Mouse (Mus musculus) hindbrain, postnatal 0 days (tissue): Measurements from ENCODE around the gene Alpk1. TPM values are rescaled to one million over a fixed set of nuclear protein-coding genes. Genes with fewer than 3 reads are reported as not detected.

ENCODE experiments used
- ATAC-seq: fragments of 200-750 bp; cut with Nextera tagmentation; 2 replicates; pipeline ENCODE4 v1.8.0; 2017; ENCODE audit warnings: mild to moderate bottlenecking, moderate TSS enrichment, moderate library complexity
- DNase-seq: peaks from one replicate; pipeline ENCODE4 v3.0.0-alpha.2; 2015; ENCODE audit warnings: low spot score
- H3K27ac ChIP-seq: fragments of 300-500 bp; sonication (generic); 2 replicates; pipeline ENCODE4 v1.5.1; 2014; ENCODE audit warnings: mild to moderate bottlenecking
- H3K27me3 ChIP-seq: fragments of 300-500 bp; sonication (generic); 2 replicates; pipeline ENCODE4 v1.6.1; 2014; ENCODE audit warnings: low read length, mixed read lengths; ENCODE audit not compliant: insufficient read depth
- H3K36me3 ChIP-seq: fragments of 300-500 bp; sonication (generic); 2 replicates; pipeline ENCODE4 v1.6.1; 2014; ENCODE audit warnings: low read length, mixed read lengths; ENCODE audit not compliant: insufficient read depth
- H3K4me1 ChIP-seq: fragments of 300-500 bp; sonication (generic); 2 replicates; pipeline ENCODE4 v1.6.1; 2014; ENCODE audit warnings: antibody characterized with exemption, low read length, mixed read lengths; ENCODE audit not compliant: insufficient read depth
- H3K4me2 ChIP-seq: fragments of 300-500 bp; sonication (generic); 2 replicates; pipeline ENCODE4 v1.6.1; 2014; ENCODE audit warnings: low read depth, mild to moderate bottlenecking, low read length, moderate library complexity, mixed read lengths
- H3K4me3 ChIP-seq: fragments of 300-500 bp; sonication (generic); 2 replicates; pipeline ENCODE4 v1.5.1; 2014; ENCODE audit warnings: low read length
- H3K9ac ChIP-seq: fragments of 300-500 bp; sonication (generic); replicated peaks from 2 replicates; pipeline ENCODE4 v1.6.1; 2014; ENCODE audit warnings: mild to moderate bottlenecking, low read length, moderate library complexity, mixed read lengths
- H3K9me3 ChIP-seq: fragments of 300-500 bp; sonication (generic); 2 replicates; pipeline ENCODE4 v1.6.1; 2016; ENCODE audit warnings: low read length, mixed read lengths
- CTCF ChIP-seq: IDR thresholded peaks from 2 replicates; pipeline ENCODE4 v1.5.1; 2016; ENCODE audit warnings: antibody characterized with exemption, control low read depth, low read depth
- WGBS: fragments of 180-500 bp; shearing (Covaris S2); extraction: QIAGEN DNeasy Blood & Tissue Kit; methylation state at CpG from one replicate; pipeline ENCODE4 v1.1.7; 2014; 5-methylcytosine and 5-hydroxymethylcytosine counted together
- polyA plus RNA-seq: library from polyadenylated mRNA; unstranded; fragments of >200 nt; fragmentation: Nextera tagmentation; extraction: Ambion mirVana; gene quantifications from 2 replicates; pipeline ENCODE4 v1.2.1, GENCODE M21; 2015
- total RNA-seq: library from RNA; depleted of rRNA; stranded (reverse); fragments of >200 nt; gene quantifications from 2 replicates; pipeline ENCODE4 v1.2.3, GENCODE M21; 2014

Alpk1 gene
- total and polyA plus RNA-seq, 2 experiments from 2014 or later: 0.49 to 1.3 TPM

- H3K27me3 ChIP-seq: no peaks in the 10 kb centered on the region; the same call in 1 of the 2 replicates
- H3K27ac ChIP-seq: no peak overlapping the region
- H3K4me3 ChIP-seq: no peak overlapping the region
- 72% methylated on average over 4 of the region's 4 CpGs for WGBS
- ATAC-seq (no peak), DNase-seq (no peak)
- no peaks in the 10 kb centered on the region for H3K9me3 ChIP-seq
- no peak overlapping the region for H3K4me2 ChIP-seq
- H3K4me1 ChIP-seq: peaks cover 7% of the 10 kb centered on the region; the same call in 1 of the 2 replicates
- no peak for TF ChIP-seq CTCF
- no peak overlapping the region for H3K9ac ChIP-seq
- H3K36me3 ChIP-seq: no peaks in the 10 kb centered on the region
Observed at GRCm38 (mm10) chr3:127701196-127701825, 79.0 kb downstream of the Alpk1 start.

GRCm38 (mm10) chr3:127698636-127699035 lies 81.7 kb downstream of the Alpk1 start:
- Histone ChIP-seq H3K27me3 (no peaks in the 10 kb centered on the region; the same call in 1 of the 2 replicates), H3K4me1 (peaks cover 2% of the 10 kb centered on the region; the same call in 1 of the 2 replicates), H3K36me3 (no peaks in the 10 kb centered on the region), H3K9me3 (no peaks in the 10 kb centered on the region), H3K4me3 (no peak overlapping the region), H3K4me2 (no peak overlapping the region), H3K9ac (no peak overlapping the region), H3K27ac (no peak overlapping the region)
- no peak for TF ChIP-seq CTCF
- 83% methylated on average over 5 of the region's 5 CpGs for WGBS
- DNase-seq: no peak
- ATAC-seq: no peak

- ATAC-seq: no peak
- Histone ChIP-seq H3K9me3 (no peaks in the 10 kb centered on the region), H3K36me3 (no peaks in the 10 kb centered on the region), H3K4me2 (no peak overlapping the region), H3K9ac (no peak overlapping the region), H3K4me1 (peaks cover 2% of the 10 kb centered on the region; the same call in 1 of the 2 replicates), H3K4me3 (no peak overlapping the region), H3K27ac (no peak overlapping the region), H3K27me3 (no peaks in the 10 kb centered on the region; the same call in 1 of the 2 replicates)
- DNase-seq: no peak
- 69% methylated on average over 11 of the region's 11 CpGs for WGBS
- TF ChIP-seq CTCF: no peak
Observed at GRCm38 (mm10) chr3:127696541-127696940, 83.8 kb downstream of the Alpk1 start.

DNA sequence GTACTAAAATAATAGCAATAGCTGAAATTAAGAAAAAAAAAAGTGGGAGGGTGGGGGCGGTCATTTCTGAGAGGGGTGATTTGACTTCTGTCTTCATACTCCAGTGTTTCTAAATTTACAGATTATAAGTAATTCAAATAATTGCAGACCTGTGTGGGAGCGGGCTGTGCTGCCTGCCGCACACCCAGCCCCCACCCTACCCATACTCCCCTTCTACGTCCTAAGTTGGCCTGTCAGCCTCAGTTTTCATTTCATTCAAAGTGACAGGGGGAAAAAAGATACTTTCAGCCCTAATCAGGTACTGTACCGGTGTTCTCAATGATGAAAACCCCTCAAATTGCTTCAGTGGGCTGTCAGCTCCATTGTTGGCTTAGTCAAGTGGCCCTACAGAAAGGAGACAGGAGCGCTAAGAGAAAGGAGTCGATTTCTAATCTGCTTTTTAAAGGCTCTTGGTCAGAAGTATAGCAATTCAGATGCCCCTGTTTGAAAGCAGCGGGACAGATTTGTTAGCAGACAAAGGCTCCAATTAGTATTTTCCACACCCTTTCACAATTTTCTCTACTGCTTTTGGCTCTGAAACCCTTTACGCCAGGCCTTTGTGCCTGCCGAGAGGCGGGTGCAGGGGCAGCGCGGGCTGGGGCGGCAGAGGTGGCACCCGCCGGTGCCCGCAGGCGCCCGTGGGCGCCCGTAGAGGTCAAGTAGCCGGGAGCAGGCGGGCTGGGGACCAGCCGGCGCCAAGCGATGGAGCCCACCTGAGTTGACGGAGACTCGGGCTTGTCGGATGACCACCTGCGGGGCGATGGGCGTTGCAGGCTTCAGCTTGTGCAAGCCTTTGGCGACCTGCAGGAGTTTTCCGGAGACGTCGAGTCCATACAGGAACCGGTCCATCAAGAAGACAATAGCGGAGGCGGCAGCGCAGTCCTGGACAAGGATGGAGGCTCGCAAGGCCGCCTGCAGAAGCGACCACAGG lies 85.2 kb downstream of the Alpk1 start:
- Histone ChIP-seq H3K4me2 (peak overlapping the region; percentile 59), H3K4me1 (peaks cover 2% of the 10 kb centered on the region; the same call in 1 of the 2 replicates), H3K4me3 (peak overlapping the region; percentile 40), H3K9ac (0 out of 2 replicates have a peak overlapping the region, but pooled peaks have one; percentile 28), H3K36me3 (no peaks in the 10 kb centered on the region), H3K27me3 (no peaks in the 10 kb centered on the region; the same call in 1 of the 2 replicates), H3K27ac (no peak overlapping the region), H3K9me3 (no peaks in the 10 kb centered on the region)
- TF ChIP-seq CTCF: no peak
- ATAC-seq (no peak), DNase-seq (peak; percentile 15)
- 8% methylated on average over 43 of the region's 43 CpGs for WGBS

DNA sequence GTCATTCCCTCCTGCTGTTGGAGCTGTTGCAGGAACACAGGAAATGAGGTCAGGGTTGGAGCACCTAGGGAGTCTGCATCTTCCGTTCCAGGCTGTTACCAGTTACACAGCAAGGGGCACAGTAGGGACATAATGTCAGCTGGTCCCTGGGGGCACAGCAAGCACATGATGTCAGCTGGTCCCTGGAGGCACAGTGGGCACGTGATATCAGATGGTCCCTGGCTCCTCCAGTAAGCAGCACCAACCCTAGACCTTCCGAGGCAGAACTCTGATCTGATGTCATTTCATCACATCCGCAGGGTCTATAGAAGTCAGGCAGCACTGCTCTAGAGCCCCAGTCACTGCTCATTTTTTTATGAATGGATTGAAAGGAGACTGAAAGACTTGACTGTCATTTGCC lies 89.1 kb downstream of the Alpk1 start:
- DNase-seq: no peak
- no peak overlapping the region for H3K4me3 ChIP-seq
- no peak for ATAC-seq
- peaks cover 2% of the 10 kb centered on the region; the same call in 1 of the 2 replicates for H3K4me1 ChIP-seq
- no peaks in the 10 kb centered on the region for H3K27me3 ChIP-seq
- H3K9ac ChIP-seq: no peak overlapping the region
- no peaks in the 10 kb centered on the region for H3K9me3 ChIP-seq
- no peaks in the 10 kb centered on the region for H3K36me3 ChIP-seq
- 79% methylated on average over 4 of the region's 4 CpGs for WGBS
- no peak for TF ChIP-seq CTCF
- H3K4me2 ChIP-seq: no peak overlapping the region
- no peak overlapping the region for H3K27ac ChIP-seq

- no peak overlapping the region for H3K4me3 ChIP-seq
- H3K9ac ChIP-seq: no peak overlapping the region
- H3K27me3 ChIP-seq: no peaks in the 10 kb centered on the region
- TF ChIP-seq CTCF: no peak
- no peak for DNase-seq
- H3K4me2 ChIP-seq: no peak overlapping the region
- 88% methylated on average over 15 of the region's 15 CpGs for WGBS
- no peak overlapping the region for H3K27ac ChIP-seq
- no peaks in the 10 kb centered on the region for H3K4me1 ChIP-seq
- H3K36me3 ChIP-seq: no peaks in the 10 kb centered on the region
- no peak for ATAC-seq
- no peaks in the 10 kb centered on the region for H3K9me3 ChIP-seq
Observed at GRCm38 (mm10) chr3:127679703-127680102, 100.6 kb downstream of the Alpk1 start.
